Mouse (Mus musculus) 3134 (cell line): Measurements from ENCODE around the gene Hoxd13.

Experiments
- DNase-seq: peaks from one replicate; pipeline ENCODE4 v3.0.0-alpha.2; 2011; ENCODE audit warnings: low spot score; ENCODE audit not compliant: insufficient read length; ENCODE audit errors: extremely low read depth

Gene Hoxd13

DNA sequence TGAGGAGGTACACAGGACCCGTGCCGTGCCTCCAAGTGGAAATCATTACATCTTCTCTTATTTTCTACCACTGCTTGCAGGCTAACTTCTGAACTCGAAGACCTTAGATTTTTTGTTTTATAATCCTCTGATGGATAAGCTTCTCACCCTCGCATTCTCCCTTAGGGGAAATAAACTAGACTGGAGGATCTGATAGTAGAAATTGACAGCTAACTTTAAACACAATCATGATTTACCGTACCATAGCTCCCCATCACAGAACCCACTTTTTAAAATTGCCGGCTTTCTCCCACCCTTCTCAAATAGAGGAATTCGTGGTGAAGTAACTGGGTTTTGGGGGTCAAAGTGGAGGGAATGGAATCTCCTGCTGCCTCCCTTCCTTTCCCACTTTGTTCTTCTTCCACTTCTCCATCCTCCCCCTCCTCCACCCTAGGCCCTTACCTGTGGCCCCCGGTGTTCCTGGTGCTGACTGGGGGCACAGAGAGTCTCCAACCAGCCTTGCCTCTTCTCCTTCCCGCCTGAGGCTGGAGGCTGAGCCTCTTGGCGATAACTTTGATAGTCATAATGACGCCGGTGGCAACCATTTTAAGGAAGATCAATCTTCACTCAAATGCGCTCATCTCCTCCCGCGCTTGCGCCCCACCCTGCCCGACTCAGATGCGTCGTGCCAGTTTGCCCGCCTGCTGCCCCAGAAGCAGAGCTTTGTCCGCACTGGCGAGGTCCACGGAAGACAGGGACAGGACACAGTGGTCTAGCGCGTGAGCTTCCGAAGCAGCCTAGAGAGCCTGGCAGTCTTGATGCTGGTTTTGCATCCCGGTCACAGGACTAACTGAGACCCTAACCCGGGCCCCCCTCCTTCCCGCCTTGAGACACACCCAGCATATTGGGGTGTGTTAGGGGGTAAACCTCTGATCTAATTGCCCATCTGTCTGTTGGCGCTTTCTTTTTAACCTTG lies 7.4 kb upstream of the Hoxd13 start:
- no peak for DNase-seq

- no peak for DNase-seq
Measured at GRCm38 (mm10) chr2:74661685-74662084, 6.4 kb upstream of the Hoxd13 start.

GRCm38 (mm10) chr2:74663291-74663925 lies 4.7 kb upstream of the Hoxd13 start:
- DNase-seq: peak; percentile 40

- no peak for DNase-seq
Measured at GRCm38 (mm10) chr2:74666411-74666810, 1.7 kb upstream of the Hoxd13 start.

GRCm38 (mm10) chr2:74667191-74667841 lies 794 bp upstream of the Hoxd13 start:
- no peak for DNase-seq

DNA sequence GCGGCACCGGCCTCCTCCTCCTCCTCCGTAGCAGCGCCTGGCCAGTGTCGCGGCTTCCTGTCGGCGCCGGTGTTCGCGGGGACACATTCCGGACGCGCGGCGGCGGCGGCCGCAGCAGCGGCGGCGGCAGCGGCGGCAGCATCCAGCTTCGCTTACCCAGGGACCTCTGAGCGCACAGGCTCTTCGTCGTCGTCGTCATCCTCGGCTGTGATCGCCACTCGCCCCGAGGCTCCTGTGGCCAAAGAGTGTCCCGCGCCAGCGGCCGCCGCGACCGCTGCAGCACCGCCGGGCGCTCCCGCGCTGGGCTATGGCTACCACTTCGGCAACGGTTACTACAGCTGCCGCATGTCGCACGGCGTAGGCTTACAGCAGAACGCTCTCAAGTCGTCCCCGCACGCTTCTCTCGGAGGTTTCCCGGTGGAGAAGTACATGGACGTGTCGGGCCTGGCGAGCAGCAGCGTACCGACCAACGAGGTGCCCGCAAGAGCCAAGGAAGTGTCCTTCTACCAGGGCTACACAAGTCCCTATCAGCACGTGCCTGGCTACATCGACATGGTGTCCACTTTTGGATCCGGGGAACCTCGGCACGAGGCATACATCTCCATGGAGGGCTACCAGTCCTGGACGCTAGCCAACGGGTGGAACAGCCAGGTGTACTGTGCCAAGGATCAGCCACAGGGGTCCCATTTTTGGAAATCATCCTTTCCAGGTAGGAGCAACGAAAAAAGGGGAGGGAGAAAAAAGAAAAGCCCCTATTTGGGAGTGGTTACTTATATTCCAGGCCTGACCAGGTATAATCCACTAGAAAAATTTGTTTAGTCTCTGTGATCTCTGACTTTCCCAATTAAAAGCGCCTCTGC lies 490 bp downstream of the Hoxd13 start:
- DNase-seq: no peak

DNA sequence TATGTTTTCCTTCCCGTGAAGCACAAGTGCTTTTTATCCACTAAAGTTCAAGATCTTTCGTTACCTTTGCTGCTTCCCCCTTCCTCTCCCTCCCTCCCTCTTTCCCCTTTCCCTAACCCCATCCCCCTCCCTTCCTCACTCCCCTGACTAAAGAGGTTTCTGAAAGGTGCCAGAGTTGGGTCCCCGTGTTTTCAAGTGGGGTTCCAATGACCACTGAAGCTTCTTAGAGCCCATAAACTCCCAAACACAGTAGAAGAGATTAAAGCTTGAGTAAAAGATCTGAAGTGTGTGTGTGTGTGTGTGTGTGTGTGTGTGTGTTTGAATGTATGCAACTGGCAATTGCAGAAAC lies 1.1 kb downstream of the Hoxd13 start:
- DNase-seq: no peak

GRCm38 (mm10) chr2:74669650-74670235 lies 1.6 kb downstream of the Hoxd13 start:
- no peak for DNase-seq

- DNase-seq: no peak
Measured at GRCm38 (mm10) chr2:74670632-74671188, 2.6 kb downstream of the Hoxd13 start.

DNA sequence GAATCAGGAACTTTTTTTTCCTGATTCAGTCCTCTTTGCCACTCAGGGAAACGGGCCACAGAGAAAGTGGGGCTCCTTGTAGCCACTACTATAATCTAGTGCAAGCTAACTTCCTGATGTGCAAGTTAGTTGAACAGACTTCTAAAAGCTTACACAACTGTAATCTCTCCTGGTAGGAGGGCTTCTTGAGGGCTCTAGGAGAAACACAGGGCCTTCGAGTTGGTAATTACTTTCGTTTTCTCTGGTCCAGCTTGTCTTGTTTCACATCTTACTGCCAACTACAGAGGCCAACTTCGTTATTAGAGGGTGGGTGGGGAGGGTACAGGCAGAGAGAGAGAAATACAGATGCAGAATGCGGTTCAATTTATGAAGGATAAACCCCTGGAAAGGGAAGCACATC lies 3.7 kb downstream of the Hoxd13 start:
- DNase-seq: no peak

- peak; percentile 74 for DNase-seq
Measured at GRCm38 (mm10) chr2:74672481-74673362, 4.6 kb downstream of the Hoxd13 start.

- DNase-seq: no peak
Measured at GRCm38 (mm10) chr2:74673835-74674425, 5.8 kb downstream of the Hoxd13 start.

GRCm38 (mm10) chr2:74674881-74675665 lies 7.0 kb downstream of the Hoxd13 start, which contains the start of gene Hoxd12:
TSS of gene Hoxd12 (plus strand) at chr2:74675013.
- no peak for DNase-seq

DNA sequence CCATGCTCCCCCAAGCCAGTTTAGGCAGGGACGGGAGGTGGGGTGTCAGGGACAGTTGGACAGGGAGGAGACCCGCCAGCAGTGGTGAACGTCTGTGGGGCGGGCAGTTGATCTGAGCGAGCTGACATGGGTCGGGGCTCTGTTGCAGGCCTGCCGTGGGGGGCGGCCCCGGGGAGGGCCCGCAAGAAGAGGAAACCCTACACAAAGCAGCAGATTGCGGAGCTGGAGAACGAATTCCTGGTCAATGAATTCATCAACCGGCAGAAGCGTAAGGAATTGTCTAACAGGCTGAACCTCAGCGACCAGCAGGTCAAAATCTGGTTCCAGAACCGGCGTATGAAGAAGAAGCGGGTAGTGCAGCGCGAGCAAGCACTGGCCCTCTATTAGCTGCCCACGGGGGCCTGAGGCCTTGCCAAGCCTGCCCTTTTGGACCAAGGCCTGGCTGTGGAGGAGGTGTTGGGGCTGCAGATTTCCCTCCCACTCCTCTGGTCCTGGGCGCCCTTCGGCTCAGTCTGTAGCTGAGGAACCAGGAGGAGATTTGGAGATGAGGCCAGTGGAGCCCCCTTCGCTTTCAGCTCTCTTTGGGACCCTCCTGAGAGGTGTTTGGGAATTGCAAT lies 7.7 kb downstream of the Hoxd13 start:
- DNase-seq: no peak

DNA sequence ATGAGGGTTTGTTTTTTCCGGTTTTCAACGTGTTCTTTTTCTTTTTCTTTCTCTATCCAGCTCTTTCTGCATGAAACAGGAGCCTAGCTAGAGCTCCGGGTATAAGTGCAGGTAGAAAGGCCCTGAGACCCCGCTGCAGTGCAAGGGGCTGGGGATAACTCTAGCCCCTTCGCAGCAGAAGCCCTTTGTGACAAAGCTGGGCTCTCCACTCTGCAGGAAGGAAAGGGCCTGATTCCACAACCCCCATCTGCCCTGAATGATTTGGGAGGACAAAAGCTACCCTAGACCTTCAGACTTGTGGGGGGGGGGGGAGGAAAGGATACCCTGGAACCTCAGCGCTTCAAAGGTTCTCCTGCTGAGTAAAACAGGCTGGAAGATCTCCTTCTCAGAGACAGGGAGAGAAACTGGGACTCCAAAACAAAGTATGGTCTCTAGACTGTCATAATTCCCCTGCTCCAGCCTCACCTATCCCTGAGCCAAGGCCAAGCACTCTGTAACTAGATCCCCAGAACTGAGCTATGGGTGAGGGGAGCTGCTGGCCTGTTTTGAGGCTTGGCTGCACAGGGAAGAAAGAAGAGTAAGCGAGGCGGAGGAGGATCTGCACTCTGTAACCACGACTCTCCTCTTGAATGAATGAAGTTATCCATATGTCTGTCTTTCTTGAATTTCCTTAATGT lies 8.4 kb downstream of the Hoxd13 start:
- DNase-seq: no peak

DNA sequence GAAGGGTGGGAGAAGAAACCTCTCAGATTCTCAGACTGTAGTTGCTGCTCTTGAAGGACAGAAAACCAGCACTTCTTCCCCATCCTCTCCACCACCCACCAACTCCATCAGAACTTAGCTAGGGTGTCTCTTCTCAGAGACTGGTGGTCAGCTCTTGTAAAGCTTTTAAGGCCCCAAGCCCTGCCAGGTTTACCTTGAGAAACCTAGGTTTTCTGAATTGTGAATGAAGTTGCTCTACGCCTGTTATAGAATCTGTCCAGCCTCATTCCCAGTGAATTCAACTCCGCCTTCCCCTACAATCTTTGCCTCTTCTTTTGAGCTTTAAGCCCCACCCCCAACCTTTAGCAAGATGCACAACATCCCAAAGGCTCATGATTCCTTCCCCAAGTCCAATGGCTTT lies 9.0 kb downstream of the Hoxd13 start:
- DNase-seq: no peak
